Mouse (Mus musculus): ENCODE data around the gene Foxp1.

GRCm38 (mm10) chr6:99452638-99453185 is 69.8 kb downstream of the Foxp1 start:
- no peak for TF ChIP-seq EP300 (IDR thresholded peaks at IDR 0.05; ENCODE audit: low read depth)
- TF ChIP-seq CTCF (IDR thresholded peaks at IDR 0.05; ENCODE audit: low read depth) = peak; percentile 48
